Mouse (Mus musculus): ENCODE measurements at regions not wholly inside any gene's neighbourhood (a gene's known extent, or its start where the extent isn't known, plus 50 kb on each side); places are given as distances from the start of the nearest gene placed in this dataset.
"Not testable (repeated sequence)": the region's sequence is repeated elsewhere in the genome, so short reads cannot be mapped to it uniquely, and the experiment has no call there.

DNA sequence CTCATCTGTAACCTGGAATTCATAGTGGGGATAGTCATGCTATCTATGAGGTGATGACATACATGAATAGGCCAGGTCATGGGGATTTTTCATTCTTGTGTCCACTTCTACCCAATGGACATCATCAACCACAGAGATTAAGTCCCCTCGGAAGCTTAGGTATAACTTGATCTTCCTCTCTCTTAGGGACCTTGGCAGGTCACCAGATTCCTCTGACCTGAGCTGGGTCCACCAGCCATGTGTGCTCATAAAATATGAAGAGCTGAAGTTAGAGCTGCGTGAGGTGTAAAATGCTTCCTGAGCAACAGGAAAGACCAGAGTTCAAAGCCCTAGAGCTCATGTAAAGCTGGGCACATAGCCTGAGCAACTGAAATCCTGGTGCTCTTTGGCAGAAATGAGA lies 105.3 kb downstream of the Ero1lb start:
- not testable (repeated sequence) for H3K36me3 ChIP-seq; H3K4me3 ChIP-seq (replicated peaks); H3K4me1 ChIP-seq; H3K9me3 ChIP-seq (replicated peaks); H3K9ac ChIP-seq (replicated peaks); H3K27ac ChIP-seq (replicated peaks); H3K27me3 ChIP-seq (replicated peaks); ATAC-seq (ENCODE audit: low FRiP score); H3K4me2 ChIP-seq
- WGBS: 97% methylated on average over 2 of the region's 2 CpGs

DNA sequence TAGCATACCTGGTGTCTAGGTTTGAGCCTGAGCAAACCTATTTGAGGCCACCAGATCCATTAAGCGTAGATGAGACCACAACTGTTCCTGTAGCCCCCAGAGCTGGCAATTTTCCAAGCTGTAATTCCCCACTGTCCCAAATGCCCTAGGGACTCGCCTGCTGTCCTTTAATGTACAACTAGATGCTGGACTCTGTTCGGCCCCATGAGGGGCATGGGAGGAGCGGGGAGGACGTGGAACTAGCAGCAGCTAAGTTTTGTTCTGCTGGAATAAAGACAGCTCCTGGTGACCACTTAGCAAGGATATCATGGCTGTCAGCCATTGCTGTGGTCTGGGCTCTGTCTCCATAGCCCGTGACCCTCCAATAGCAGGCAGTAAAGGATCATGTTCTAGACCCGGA lies 103.1 kb downstream of the Ero1lb start:
- not testable (repeated sequence) for H3K27ac ChIP-seq (replicated peaks); H3K27me3 ChIP-seq (replicated peaks); H3K4me3 ChIP-seq (replicated peaks); H3K9me3 ChIP-seq (replicated peaks); H3K4me1 ChIP-seq; H3K4me2 ChIP-seq; ATAC-seq (ENCODE audit: low FRiP score); H3K9ac ChIP-seq (replicated peaks); H3K36me3 ChIP-seq
- no CpG with 5 or more reads among the region's 7 CpGs for WGBS

DNA sequence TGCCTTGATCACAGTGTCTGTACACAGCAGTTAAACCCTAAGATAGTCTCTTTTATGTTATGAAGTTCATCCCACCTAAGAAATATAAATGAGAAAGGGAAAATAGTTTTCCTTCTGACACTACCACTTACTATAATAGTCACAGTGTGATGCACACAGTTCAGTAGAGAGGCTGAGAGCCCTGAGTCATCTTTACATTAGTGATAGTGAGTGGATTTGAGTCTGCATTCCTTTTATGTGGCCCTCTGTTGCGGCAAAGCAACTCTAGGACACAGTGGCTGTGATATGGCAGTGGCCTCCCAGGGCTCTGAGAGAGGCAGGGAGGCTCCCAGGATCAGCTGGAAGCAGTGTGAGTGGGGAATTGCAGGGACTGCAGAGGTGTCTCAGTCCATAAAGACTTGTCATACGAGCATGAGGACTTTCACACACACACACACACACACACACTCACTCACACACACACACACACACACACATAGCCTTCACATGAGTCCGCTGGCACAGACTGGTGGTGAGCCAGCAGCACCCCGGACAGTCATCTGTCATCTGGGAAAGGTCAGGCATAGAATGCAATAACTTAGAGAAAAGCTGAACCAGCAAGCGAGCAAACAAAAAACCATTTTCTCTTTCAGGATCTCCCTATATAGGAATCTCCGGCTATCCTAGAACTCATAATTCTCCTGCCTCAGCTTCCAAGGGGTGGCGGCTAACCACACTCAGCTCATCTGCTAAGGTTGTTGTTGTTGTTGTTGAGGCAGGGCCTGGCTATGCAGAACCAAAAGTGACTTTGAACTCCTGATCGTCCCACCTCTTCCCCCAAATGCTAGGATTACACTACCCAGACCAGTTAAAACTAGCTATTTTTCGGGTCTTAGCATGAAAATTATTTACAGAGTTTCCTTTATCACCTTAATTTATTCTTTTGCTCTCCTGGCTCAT lies 102.3 kb downstream of the Ero1lb start:
- H3K4me2 ChIP-seq; H3K4me3 ChIP-seq (replicated peaks); H3K36me3 ChIP-seq; H3K9ac ChIP-seq (replicated peaks); H3K27me3 ChIP-seq (replicated peaks); H3K9me3 ChIP-seq (replicated peaks); H3K4me1 ChIP-seq; H3K27ac ChIP-seq (replicated peaks); ATAC-seq (ENCODE audit: low FRiP score): not testable (repeated sequence)
- WGBS: 84% methylated on average over 9 of the region's 9 CpGs

DNA sequence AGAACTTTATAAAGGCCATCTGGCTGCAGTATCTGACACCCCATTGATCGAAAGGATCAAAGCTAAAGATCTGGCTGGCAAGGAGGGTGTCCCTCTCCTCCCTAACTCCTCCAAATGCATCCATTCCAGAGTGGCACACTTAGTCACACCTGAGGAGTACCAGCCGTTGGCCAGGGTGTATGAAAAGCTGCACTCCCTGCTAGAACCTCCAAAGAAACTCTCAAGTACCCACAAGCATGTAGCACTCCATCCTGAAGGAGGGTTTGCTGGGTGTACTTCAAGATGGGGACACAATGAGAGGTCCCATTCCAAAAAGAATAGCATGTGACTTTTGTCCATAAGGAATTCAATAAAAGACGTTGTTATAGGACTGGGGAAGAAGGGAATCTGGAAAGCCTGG lies 100.4 kb downstream of the Ero1lb start:
- H3K27me3 ChIP-seq (replicated peaks); H3K9ac ChIP-seq (replicated peaks); H3K9me3 ChIP-seq (replicated peaks); H3K36me3 ChIP-seq; H3K4me3 ChIP-seq (replicated peaks); ATAC-seq (ENCODE audit: low FRiP score); H3K4me1 ChIP-seq; H3K27ac ChIP-seq (replicated peaks); H3K4me2 ChIP-seq: not testable (repeated sequence)
- WGBS: 82% methylated on average over 3 of the region's 3 CpGs

All from neural tube, embryonic 15.5 days (tissue).